ENCODE assay signal across 8 mouse cellular contexts in the genomic region with DNA sequence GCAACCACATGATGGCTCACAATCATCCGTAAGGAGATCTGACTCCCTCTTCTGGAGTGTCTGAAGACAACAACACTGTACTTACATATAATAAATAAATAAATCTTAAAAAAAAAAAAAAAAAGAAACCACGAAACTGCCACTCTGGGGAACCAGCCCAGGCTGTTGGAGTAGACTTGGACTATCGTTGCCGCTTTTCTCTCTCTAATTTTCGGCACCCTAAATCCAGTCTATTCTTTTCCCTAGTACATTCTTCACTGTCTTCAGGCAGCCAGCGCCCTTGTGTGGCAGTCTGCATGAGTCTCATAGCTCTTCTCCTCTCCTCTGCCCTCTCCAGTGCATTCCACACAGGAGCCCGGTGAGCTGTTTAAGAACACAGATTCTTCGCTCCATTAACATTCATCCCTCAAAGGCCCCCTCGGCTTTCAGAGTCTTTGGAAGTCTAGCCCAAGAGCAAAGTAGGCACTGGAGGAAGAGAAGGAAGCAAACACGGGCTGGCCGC. TPM values are rescaled to one million over a fixed set of nuclear protein-coding genes. Genes with fewer than 3 reads are reported as not detected.
DNase-seq lines count a peak whose midpoint lies in the region; ATAC-seq and TF ChIP-seq lines count a peak whose summit lies in the region.

No protein-coding gene starts in this region.

- no peak for TF ChIP-seq POLR2A in cerebellum, adult 2 months (IDR thresholded peaks at IDR 0.05; ENCODE audit: borderline replicate concordance, insufficient read depth, low read length)

- no peak for TF ChIP-seq CTCF in cerebellum, adult 2 months (IDR thresholded peaks at IDR 0.05; ENCODE audit: borderline replicate concordance, insufficient read depth, low read depth, low read length)

- peak overlapping the region; percentile 87 for H3K27ac ChIP-seq in cerebellum, adult 2 months (ENCODE audit: insufficient read depth, low read length)
- peak overlapping the region; percentile 92 for H3K27ac ChIP-seq in forebrain, embryonic 11.5 days (ENCODE audit: low read depth, low read length)
- peak overlapping the region; percentile 88 for H3K27ac ChIP-seq in liver, embryonic 12.5 days
- H3K27ac ChIP-seq in stomach, embryonic 15.5 days = peak overlapping the region; percentile 97

- peak overlapping the region; percentile 77 for H3K9ac ChIP-seq in forebrain, embryonic 11.5 days (ENCODE audit: low read length)
- peak overlapping the region; percentile 57 for H3K9ac ChIP-seq in liver, embryonic 12.5 days
- peak overlapping the region; percentile 48 for H3K9ac ChIP-seq in stomach, embryonic 15.5 days

- no peaks in the 10 kb centered on the region; the same call in 1 of the 2 replicates for H3K4me1 ChIP-seq in cerebellum, adult 2 months (ENCODE audit: control insufficient read depth, insufficient read depth, low read length)
- H3K4me1 ChIP-seq in forebrain, embryonic 11.5 days (replicated peaks; ENCODE audit: control insufficient read depth, insufficient read depth, low read length) = peaks cover 6% of the 10 kb centered on the region
- H3K4me1 ChIP-seq in liver, embryonic 12.5 days = peaks cover 38% of the 10 kb centered on the region
- H3K4me1 ChIP-seq in stomach, embryonic 15.5 days = peaks cover 12% of the 10 kb centered on the region

- peaks cover 13% of the 10 kb centered on the region for H3K36me3 ChIP-seq in forebrain, embryonic 11.5 days (ENCODE audit: control insufficient read depth, insufficient read depth, low read length)
- peaks cover 37% of the 10 kb centered on the region for H3K36me3 ChIP-seq in liver, embryonic 12.5 days
- H3K36me3 ChIP-seq in stomach, embryonic 15.5 days = peaks cover 23% of the 10 kb centered on the region

- H3K9me3 ChIP-seq in forebrain, embryonic 11.5 days (ENCODE audit: control insufficient read depth, low read length) = no peaks in the 10 kb centered on the region
- H3K9me3 ChIP-seq in liver, embryonic 12.5 days (replicated peaks) = no peaks in the 10 kb centered on the region
- no peaks in the 10 kb centered on the region for H3K9me3 ChIP-seq in stomach, embryonic 15.5 days

- peak overlapping the region; percentile 67 for H3K4me2 ChIP-seq in forebrain, embryonic 11.5 days (ENCODE audit: low read depth, low read length, severe bottlenecking)
- peak overlapping the region; percentile 80 for H3K4me2 ChIP-seq in liver, embryonic 12.5 days
- peak overlapping the region; percentile 80 for H3K4me2 ChIP-seq in stomach, embryonic 15.5 days

- ATAC-seq in forebrain, embryonic 11.5 days (replicated peaks; ENCODE audit: low FRiP score) = peak; percentile 74
- ATAC-seq in liver, embryonic 12.5 days = peak; percentile 31
- peak; percentile 28; the same call in 1 of the 2 replicates for ATAC-seq in stomach, embryonic 15.5 days (ENCODE audit: insufficient read depth, low FRiP score, low read depth)

- WGBS in cerebellum, adult 2 months = under 1% methylated on average over 11 of the region's 11 CpGs
- 25% methylated on average over 11 of the region's 11 CpGs for WGBS in forebrain, embryonic 11.5 days
- 19% methylated on average over 11 of the region's 11 CpGs for WGBS in liver, embryonic 12.5 days (ENCODE audit: insufficient replicate concordance)
- WGBS in stomach, embryonic 15.5 days = 11% methylated on average over 11 of the region's 11 CpGs

- no peaks in the 10 kb centered on the region for H3K27me3 ChIP-seq in cerebellum, adult 2 months (ENCODE audit: control insufficient read depth, insufficient read depth, low read length)
- no peaks in the 10 kb centered on the region for H3K27me3 ChIP-seq in forebrain, embryonic 11.5 days (ENCODE audit: control insufficient read depth, insufficient read depth, low read length)
- peaks cover 3% of the 10 kb centered on the region; the same call in 1 of the 2 replicates for H3K27me3 ChIP-seq in liver, embryonic 12.5 days (replicated peaks)
- H3K27me3 ChIP-seq in stomach, embryonic 15.5 days (replicated peaks) = no peaks in the 10 kb centered on the region

- no peak for DNase-seq in cerebellum, adult 2 months
- DNase-seq in cerebellum, adult 9-11 months = no peak
- DNase-seq in 416B (ENCODE audit: low read depth) = peak; percentile 52
- DNase-seq in forebrain, embryonic 11.5 days (ENCODE audit: low spot score) = no peak
- DNase-seq in c-Kit-positive CD71-positive TER-119-positive erythroid progenitor cells, embryonic 14.5 days (ENCODE audit: low spot score) = no peak
- DNase-seq in kidney, postnatal 14 days = no peak

- peak overlapping the region; percentile 98 for H3K4me3 ChIP-seq in cerebellum, adult 2 months (replicated peaks; ENCODE audit: insufficient read depth, low read depth, low read length)
- peak overlapping the region; percentile 92 for H3K4me3 ChIP-seq in forebrain, embryonic 11.5 days (ENCODE audit: low read depth, low read length)
- peak overlapping the region; percentile 89 for H3K4me3 ChIP-seq in liver, embryonic 12.5 days
- H3K4me3 ChIP-seq in stomach, embryonic 15.5 days (replicated peaks) = peak overlapping the region; percentile 89

RNA-seq across cellular contexts. Expression of gene Rpl29, which starts 0.5 kb away (rescaled TPM):
- 435 and 475 TPM in 2 replicates for polyA plus RNA-seq in cerebellum, adult 2 months (2012; rRNA removed)
- 879 and 889 TPM in 2 replicates for polyA plus RNA-seq in forebrain, embryonic 11.5 days (2014; fragmentation: Nextera tagmentation; extraction: Ambion mirVana)
- polyA plus RNA-seq in liver, embryonic 12.5 days (2016; fragmentation: Nextera tagmentation; extraction: Ambion mirVana) = 870 and 914 TPM in 2 replicates
- polyA plus RNA-seq in stomach, embryonic 15.5 days (2015; fragmentation: Nextera tagmentation; extraction: Ambion mirVana) = 805 and 953 TPM in 2 replicates

RNA-seq across cellular contexts. Expression of gene Acy1, which starts 9.3 kb away (rescaled TPM):
- polyA plus RNA-seq in cerebellum, adult 2 months (2012; rRNA removed) = 16.2 and 16.4 TPM in 2 replicates
- polyA plus RNA-seq in forebrain, embryonic 11.5 days (2014; fragmentation: Nextera tagmentation; extraction: Ambion mirVana) = 39.5 and 43.4 TPM in 2 replicates
- polyA plus RNA-seq in liver, embryonic 12.5 days (2016; fragmentation: Nextera tagmentation; extraction: Ambion mirVana) = 34.0 and 35.2 TPM in 2 replicates
- 37.9 and 50.7 TPM in 2 replicates for polyA plus RNA-seq in stomach, embryonic 15.5 days (2015; fragmentation: Nextera tagmentation; extraction: Ambion mirVana)

RNA-seq across cellular contexts. Expression of gene Abhd14b, which starts 18.5 kb away (rescaled TPM):
- 59.7 and 68.5 TPM in 2 replicates for polyA plus RNA-seq in cerebellum, adult 2 months (2012; rRNA removed)
- polyA plus RNA-seq in forebrain, embryonic 11.5 days (2014; fragmentation: Nextera tagmentation; extraction: Ambion mirVana) = 4.6 and 4.7 TPM in 2 replicates
- 14.5 and 15.2 TPM in 2 replicates for polyA plus RNA-seq in liver, embryonic 12.5 days (2016; fragmentation: Nextera tagmentation; extraction: Ambion mirVana)
- 26.2 and 26.9 TPM in 2 replicates for polyA plus RNA-seq in stomach, embryonic 15.5 days (2015; fragmentation: Nextera tagmentation; extraction: Ambion mirVana)

RNA-seq across cellular contexts. Expression of gene Abhd14a, which starts 18.7 kb away (rescaled TPM):
- 49.7 and 51.5 TPM in 2 replicates for polyA plus RNA-seq in cerebellum, adult 2 months (2012; rRNA removed)
- polyA plus RNA-seq in forebrain, embryonic 11.5 days (2014; fragmentation: Nextera tagmentation; extraction: Ambion mirVana) = 38.3 and 41.0 TPM in 2 replicates
- 29.1 and 31.6 TPM in 2 replicates for polyA plus RNA-seq in liver, embryonic 12.5 days (2016; fragmentation: Nextera tagmentation; extraction: Ambion mirVana)
- 48.6 and 48.7 TPM in 2 replicates for polyA plus RNA-seq in stomach, embryonic 15.5 days (2015; fragmentation: Nextera tagmentation; extraction: Ambion mirVana)

RNA-seq across cellular contexts. Expression of gene Pcbp4, which starts 24.3 kb away (rescaled TPM):
- 515 and 572 TPM in 2 replicates for polyA plus RNA-seq in cerebellum, adult 2 months (2012; rRNA removed)
- 300 and 309 TPM in 2 replicates for polyA plus RNA-seq in forebrain, embryonic 11.5 days (2014; fragmentation: Nextera tagmentation; extraction: Ambion mirVana)
- polyA plus RNA-seq in liver, embryonic 12.5 days (2016; fragmentation: Nextera tagmentation; extraction: Ambion mirVana) = 27.3 and 30.9 TPM in 2 replicates
- 51.8 and 58.9 TPM in 2 replicates for polyA plus RNA-seq in stomach, embryonic 15.5 days (2015; fragmentation: Nextera tagmentation; extraction: Ambion mirVana)
